Mouse (Mus musculus) testis, adult 10 weeks (tissue): Measurements from ENCODE around the gene Pamr1. TPM values are rescaled to one million over a fixed set of nuclear protein-coding genes. Genes with fewer than 3 reads are reported as not detected.

Experiments used
- polyA plus RNA-seq: library from polyadenylated mRNA; stranded (reverse); fragments of 350-450 nt; fragmentation: Illumina TruSeq; extraction: RNeasy Lipid Tissue Mini Kit (QIAGEN cat#74804); gene quantifications from one replicate; pipeline ENCODE4 v1.2.3, GENCODE M21; 2014; ENCODE audit warnings: low read depth, low replicate concordance

The Pamr1 gene
- 0.66 TPM for polyA plus RNA-seq

GRCm38 (mm10) chr2:102549611-102550266 lies at the start of gene Pamr1:
Pamr1 (plus strand) TSS chr2:102550012.

GRCm38 (mm10) chr2:102658163-102658660 lies 108.4 kb downstream of the Pamr1 start, which contains the start of gene Slc1a2:
Slc1a2 (plus strand) TSS chr2:102658659.

Other genes with a start within 250 kb of the Pamr1 start
- 44.8 TPM for gene Trim44, start 142.2 kb upstream of the Pamr1 start, polyA plus RNA-seq
- gene Fjx1, start 97.5 kb upstream of the Pamr1 start, polyA plus RNA-seq = 0.18 TPM
- gene Slc1a2, start 108.6 kb downstream of the Pamr1 start, polyA plus RNA-seq = 14.5 TPM